Mouse (Mus musculus) heart, postnatal 10 days (tissue): ENCODE measurements around the gene Ubr7. TPM values are rescaled to one million over a fixed set of nuclear protein-coding genes. Genes with fewer than 3 reads are reported as not detected.
A peak's percentile ranks its signal among the peaks of the same experiment; 100 is the strongest.

Experiments used
- DNase-seq, 2 experiments: peaks; one replicate each; pipeline ENCODE4 v3.0.0; 2021
- intact Hi-C: fragments of 180-260 bp; cut with DNase I; formaldehyde crosslinking; loops from one replicate; pipeline ENCODE4 v1.15.1; 2025
- total RNA-seq, 2 experiments: library from RNA; stranded (reverse); gene quantifications; 2 replicates each; pipeline ENCODE4 v1.2.3; 2021

Ubr7 gene
- total RNA-seq, result 10 to 100 TPM; 33.1 to 34.3 TPM

GRCm38 (mm10) chr12:102757689-102758402, at the start of gene Ubr7, which contains the start of the genes Gm28051 and Gon7:
Gene Ubr7, plus strand, starts transcription at chr12:102757967.
Gene Gm28051, minus strand, starts transcription at chr12:102757765.
Gene Gon7, minus strand, starts transcription at chr12:102757803.
- intact Hi-C loops, result loop anchor here (1.0 to 5.0 kb wide), 2 partner anchors 15 to 119 kb away; partner anchors contain the start of genes Btbd7, Moap1 and Tmem251
- DNase-seq, result peak; percentile 98

GRCm38 (mm10) chr12:102708220-102708619, 49.5 kb upstream of the Ubr7 start:
- peak; percentile 55 to 58 for DNase-seq
- intact Hi-C loops, result loop anchor here (1.0 to 5.0 kb wide), 3 partner anchors 129 to 211 kb away; no protein-coding TSS in a partner anchor

GRCm38 (mm10) chr12:102709896-102710295, 47.9 kb upstream of the Ubr7 start:
- intact Hi-C loops, result loop anchor here (5.0 kb wide), 2 partner anchors 188 to 213 kb away; no protein-coding TSS in a partner anchor

GRCm38 (mm10) chr12:102710851-102711375, 46.9 kb upstream of the Ubr7 start:
- intact Hi-C loops, result no loop called here
- no peak for DNase-seq

More at GRCm38 (mm10) chr12:102709896-102710295, 47.9 kb upstream of the Ubr7 start:
- no peak for DNase-seq

- intact Hi-C loops, result no loop called here
- DNase-seq, result no peak
These were observed 44.5 kb upstream of the Ubr7 start for GRCm38 (mm10) chr12:102713153-102713865.

GRCm38 (mm10) chr12:102714116-102714515, 43.7 kb upstream of the Ubr7 start:
- intact Hi-C loops, result no loop called here
- no peak for DNase-seq

GRCm38 (mm10) chr12:102714654-102715395, 42.9 kb upstream of the Ubr7 start:
- DNase-seq, result no peak
- intact Hi-C loops, result no loop called here

GRCm38 (mm10) chr12:102719552-102720315, 38.0 kb upstream of the Ubr7 start:
- DNase-seq, result peak; percentile 40 to 75
- intact Hi-C loops, result loop anchor here (1.0 kb wide), 1 partner anchor 140 kb away; no protein-coding TSS in a partner anchor

GRCm38 (mm10) chr12:102722451-102722850, 35.3 kb upstream of the Ubr7 start:
- no peak for DNase-seq
- intact Hi-C loops, result no loop called here

- intact Hi-C loops, result no loop called here
- DNase-seq, result no peak
These were observed 34.8 kb upstream of the Ubr7 start for GRCm38 (mm10) chr12:102722966-102723365.

- intact Hi-C loops, result no loop called here
- no peak for DNase-seq
These were observed 33.9 kb upstream of the Ubr7 start for GRCm38 (mm10) chr12:102723861-102724260.

GRCm38 (mm10) chr12:102725146-102725545, 32.6 kb upstream of the Ubr7 start:
- no peak for DNase-seq
- intact Hi-C loops, result no loop called here

- intact Hi-C loops, result no loop called here
- no peak for DNase-seq
These were observed 32.0 kb upstream of the Ubr7 start for GRCm38 (mm10) chr12:102725761-102726175.

- DNase-seq, result peak; percentile 34 to 48
- intact Hi-C loops, result loop anchor here (5.0 kb wide), 1 partner anchor 208 kb away; no protein-coding TSS in a partner anchor
These were observed 27.6 kb upstream of the Ubr7 start for GRCm38 (mm10) chr12:102729855-102730797.

- intact Hi-C loops, result loop anchor here (5.0 kb wide), 1 partner anchor 209 kb away; no protein-coding TSS in a partner anchor
These were observed 26.8 kb upstream of the Ubr7 start for GRCm38 (mm10) chr12:102730798-102731619.

GRCm38 (mm10) chr12:102733381-102733780, 24.4 kb upstream of the Ubr7 start:
- intact Hi-C loops, result loop anchor here (1.0 to 5.0 kb wide), 2 partner anchors 28 to 211 kb away; no protein-coding TSS in a partner anchor
- peak; percentile 59 to 80 for DNase-seq

More at GRCm38 (mm10) chr12:102730798-102731619, 26.8 kb upstream of the Ubr7 start:
- DNase-seq, result no peak

- DNase-seq, result peak in 1 of 2 experiments; percentile 35
- intact Hi-C loops, result no loop called here
These were observed 18.7 kb upstream of the Ubr7 start for GRCm38 (mm10) chr12:102739096-102739495.
